Mouse (Mus musculus): Measurements from ENCODE around the gene Cyfip2.

Gene Cyfip2

DNA sequence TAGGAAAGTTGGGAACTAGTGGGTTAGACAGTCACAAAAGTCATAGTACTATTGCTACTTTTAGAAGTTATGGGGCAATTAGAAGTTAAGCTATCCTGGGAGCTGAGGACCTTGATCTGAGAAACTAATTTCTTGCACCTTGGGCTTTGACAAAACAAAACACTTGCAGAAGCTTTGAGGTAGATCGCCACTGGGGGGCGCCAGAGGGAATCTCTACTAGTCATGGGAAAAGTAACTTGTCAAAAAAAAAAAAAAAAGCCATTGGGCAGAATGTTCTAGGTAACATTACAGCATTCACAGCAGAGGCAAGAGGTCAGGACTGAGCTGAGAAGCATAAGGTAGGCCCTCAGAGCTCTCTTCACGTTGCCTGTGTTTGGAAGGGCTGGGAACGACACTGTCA, 75.7 kb downstream of the Cyfip2 start:
- DNase-seq (ENCODE audit: low read depth, low spot score), result peak; percentile 82

DNA sequence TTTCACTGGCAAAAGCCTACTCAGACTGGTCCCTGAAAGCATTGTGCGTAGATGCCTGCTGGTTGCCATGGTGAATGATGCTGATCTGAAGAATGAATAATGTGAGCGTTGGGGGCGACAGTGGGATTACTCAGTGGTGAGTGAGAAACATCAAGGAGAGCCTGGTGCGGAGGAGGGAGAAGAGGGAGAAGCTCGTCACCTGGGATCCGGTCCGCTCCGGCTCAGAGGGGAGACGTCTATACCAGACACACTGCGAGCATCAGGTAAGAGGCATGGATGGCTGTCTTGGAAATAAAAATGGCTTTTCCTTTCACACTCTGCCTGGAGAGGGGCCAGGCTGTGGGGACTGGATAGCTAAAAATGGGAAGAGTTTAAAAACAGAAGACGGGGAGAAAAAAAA, 77.3 kb downstream of the Cyfip2 start, which contains the start of gene Fndc9:
Gene Fndc9, plus strand, starts transcription at position 198 of the 400 bp plus-strand sequence.
- DNase-seq (ENCODE audit: low read depth, low spot score), result no peak

DNA sequence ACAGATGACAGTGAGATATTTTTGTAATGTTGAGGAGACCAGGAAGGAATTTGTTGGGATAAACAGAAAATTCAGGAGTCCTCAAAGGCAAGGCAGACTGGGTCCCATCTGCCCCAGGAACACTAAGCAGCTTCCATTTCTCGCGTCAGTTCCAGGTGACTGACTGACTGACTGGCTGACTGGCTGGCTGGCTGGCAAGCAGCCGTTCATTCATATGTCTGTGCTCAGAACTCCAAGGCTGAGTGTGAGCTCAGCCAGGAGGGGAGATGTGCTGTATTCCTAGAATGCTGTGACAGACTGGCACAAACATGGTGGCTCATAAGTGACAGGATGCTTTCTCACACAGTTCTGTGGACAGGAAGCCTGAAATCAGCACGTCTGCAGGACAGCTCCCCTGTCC, 78.7 kb downstream of the Cyfip2 start:
- no peak for DNase-seq (ENCODE audit: low read depth, low spot score)

DNA sequence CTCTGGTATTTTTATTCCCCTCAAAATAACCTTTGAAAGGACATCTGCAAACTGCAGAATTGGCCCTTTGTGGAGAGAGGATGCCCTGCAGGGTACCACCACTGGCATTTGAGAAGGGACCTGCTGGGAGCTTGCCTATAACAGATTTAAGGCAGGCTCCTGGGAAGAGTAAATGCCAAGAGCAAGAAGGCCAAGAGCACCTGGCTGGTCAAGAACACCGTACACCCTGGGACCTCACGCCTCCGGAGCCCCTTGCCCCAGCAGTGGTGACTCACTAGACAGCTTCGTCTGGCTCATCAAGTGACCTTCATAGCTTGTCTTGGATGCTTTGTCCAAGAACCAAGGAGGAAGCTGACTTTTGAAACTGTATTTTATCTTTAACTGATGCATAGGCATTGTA, 79.9 kb downstream of the Cyfip2 start:
- DNase-seq (ENCODE audit: low read depth, low spot score), result no peak

DNA sequence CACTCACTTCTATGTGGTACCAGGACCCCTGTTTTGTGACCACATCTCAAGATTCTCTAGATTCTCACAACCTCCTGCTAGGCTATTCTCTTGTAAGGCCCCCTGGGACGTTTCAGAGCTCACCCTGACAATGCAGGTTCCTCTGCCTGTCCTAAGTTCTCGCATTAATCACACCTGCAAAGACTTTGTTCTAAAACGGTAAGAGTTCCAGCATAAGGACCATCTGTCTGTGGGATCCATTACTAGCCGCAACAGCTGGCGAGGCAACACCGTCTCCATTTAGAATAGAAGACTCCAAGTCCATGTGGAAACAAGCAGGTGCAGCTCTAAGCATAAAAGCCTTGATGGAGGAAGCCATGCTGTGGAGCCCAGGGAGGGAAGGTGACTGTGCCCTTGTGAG, 82.5 kb downstream of the Cyfip2 start:
- DNase-seq (ENCODE audit: low read depth, low spot score), result peak; percentile 36

DNA sequence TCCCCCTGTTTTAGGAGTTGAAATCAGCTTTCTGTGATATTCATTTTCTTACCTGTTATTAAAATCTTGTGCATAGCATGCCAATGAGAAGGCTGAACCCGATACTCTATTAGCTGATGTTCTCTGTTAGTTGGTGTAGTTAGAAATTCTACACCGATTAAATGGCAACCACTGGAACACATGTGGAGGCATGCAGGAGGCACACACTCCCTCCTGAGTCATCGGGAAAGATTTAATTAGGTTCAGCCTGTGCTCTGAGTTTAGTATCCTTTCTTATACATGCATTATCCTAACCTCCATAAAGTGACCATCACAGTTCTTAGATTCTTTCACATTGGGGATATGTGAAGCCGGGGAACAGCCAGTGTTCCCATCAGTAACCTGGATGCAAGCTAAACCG, 87.3 kb downstream of the Cyfip2 start:
- DNase-seq (ENCODE audit: low read depth, low spot score), result no peak

DNA sequence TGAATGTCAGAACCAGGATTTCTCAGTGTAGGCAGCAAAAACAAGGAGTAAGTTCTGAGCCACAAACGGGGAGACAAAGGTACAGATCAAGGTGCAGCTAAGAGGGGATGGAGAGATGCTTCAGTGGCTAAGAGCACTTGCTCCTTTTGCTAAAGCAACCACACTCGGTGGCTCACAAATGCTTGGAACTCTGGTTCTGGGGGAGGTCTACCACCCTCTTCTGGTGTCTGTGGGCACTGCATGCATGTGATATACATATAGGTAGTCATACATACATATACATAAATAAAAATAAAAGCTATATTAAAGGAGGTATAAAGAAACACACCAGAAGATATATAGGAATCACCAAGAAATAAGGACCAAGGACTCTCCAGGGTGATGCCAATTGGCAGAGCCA, 89.1 kb downstream of the Cyfip2 start:
- peak; percentile 51 for DNase-seq (ENCODE audit: low read depth, low spot score)

DNA sequence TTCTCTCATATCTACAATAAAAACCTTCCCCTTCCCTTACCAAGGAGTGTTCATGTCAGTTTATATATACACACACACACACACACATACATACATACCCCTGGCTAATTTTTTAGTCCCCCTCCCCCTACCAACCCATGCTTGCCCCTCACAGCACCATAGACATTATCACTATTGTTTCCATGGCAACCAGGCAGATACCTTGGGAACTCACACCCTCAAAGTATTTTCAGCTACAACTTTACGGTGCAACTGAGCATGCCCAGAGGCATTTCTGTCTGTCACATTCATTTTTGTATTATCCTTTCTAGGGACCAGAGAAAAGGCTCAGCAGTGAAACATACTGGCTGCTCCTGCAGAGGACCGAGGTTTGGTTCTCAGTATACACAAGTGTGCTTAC, 92.4 kb downstream of the Cyfip2 start:
- no peak for DNase-seq (ENCODE audit: low read depth, low spot score)

DNA sequence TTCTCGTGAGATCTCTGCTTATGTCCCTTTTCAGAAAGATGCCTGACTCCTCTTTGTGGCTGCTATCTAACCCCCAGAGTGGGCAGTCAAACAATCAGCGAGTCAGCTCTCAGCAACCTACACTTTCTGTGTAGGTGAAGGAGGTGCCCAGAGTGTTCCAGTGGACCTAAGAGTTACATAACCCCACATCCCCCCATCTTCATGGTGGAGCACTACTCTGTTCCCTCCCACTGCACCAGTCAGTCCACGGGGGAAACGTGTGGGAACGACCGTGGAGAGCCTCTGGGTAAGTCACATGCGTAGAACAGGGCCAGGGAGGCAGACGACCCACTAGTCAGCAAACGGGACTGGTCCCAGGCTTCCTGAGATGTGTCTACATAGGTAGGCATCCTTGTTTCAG, 93.3 kb downstream of the Cyfip2 start:
- no peak for DNase-seq (ENCODE audit: low read depth, low spot score)

DNA sequence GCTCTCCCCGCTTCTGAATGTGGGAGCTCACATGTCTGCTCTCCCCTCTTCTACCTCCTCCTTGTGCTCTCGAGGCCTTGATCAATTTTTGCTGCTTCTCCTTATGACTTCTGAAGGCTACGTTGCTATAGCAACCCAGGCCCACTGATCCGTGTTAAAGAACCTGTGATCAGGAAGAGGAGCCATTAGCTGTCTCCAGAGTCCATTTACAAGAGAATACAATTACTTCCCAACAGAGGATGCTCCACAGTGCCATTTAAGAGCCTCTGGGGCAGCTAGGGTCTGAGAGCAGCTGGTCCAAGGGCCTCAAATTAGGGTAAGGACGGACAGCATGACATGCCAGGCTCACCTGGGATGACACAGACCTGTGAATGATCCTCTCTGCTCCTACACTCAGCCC, 94.1 kb downstream of the Cyfip2 start:
- peak; percentile 69 for DNase-seq (ENCODE audit: low read depth, low spot score)

DNA sequence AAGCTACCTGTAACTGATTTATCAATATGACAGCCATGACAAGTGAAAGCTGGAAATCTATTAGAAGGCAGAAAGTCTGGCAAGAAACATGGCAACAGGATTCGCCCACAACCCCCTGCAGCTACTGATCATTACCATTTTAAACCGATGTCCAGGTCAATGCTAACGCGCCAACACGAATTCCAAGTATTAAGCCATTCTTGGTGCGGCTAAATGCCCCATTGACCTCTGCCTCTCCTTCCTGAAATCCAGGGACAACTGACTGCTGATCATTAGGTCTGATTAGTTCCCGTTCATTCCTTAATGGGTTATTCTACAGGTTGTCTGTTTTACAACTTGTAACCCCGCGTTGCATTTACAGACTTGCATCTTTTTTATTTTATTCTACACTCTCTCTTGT, 95.0 kb downstream of the Cyfip2 start:
- peak; percentile 68 for DNase-seq (ENCODE audit: low read depth, low spot score)

DNA sequence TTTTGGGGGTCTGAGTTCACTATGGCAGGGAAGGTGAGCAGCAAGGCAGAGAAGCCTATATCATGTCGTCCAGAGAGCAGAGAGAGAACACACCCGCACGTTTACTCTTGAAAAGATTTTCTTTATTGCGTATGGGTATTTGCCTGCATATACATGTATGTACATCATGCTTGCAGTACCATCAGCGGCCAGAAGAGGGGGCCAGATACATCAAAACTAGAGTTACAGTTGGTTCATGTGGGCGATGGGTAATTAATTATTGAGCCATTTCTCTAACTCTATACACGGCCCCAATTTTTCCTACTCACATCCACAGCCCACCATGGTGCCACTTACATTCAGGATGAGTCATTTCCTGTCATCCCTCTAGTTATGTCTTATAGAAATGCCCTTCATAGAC, 96.0 kb downstream of the Cyfip2 start:
- DNase-seq (ENCODE audit: low read depth, low spot score), result peak; percentile 81

DNA sequence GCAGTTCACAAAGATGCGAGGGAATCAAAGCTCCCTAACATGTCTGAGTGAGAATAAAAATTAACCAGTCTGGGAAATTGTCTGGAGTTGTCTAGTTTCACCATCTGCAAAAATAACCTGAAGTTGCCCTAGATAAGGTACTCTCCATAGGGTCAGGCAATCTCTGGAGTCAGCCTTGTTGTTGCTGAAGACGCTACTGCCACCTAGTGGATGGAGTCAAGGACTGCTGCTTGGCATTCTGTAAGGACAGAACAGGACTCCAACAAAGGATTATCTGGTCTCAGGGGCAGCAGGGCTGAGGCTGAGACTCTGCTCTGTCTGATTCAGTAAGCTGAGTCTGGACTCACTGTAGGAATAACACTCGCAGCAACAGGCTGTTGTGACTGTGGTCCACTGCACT, 97.3 kb downstream of the Cyfip2 start:
- peak; percentile 92 for DNase-seq (ENCODE audit: low read depth, low spot score)

DNA sequence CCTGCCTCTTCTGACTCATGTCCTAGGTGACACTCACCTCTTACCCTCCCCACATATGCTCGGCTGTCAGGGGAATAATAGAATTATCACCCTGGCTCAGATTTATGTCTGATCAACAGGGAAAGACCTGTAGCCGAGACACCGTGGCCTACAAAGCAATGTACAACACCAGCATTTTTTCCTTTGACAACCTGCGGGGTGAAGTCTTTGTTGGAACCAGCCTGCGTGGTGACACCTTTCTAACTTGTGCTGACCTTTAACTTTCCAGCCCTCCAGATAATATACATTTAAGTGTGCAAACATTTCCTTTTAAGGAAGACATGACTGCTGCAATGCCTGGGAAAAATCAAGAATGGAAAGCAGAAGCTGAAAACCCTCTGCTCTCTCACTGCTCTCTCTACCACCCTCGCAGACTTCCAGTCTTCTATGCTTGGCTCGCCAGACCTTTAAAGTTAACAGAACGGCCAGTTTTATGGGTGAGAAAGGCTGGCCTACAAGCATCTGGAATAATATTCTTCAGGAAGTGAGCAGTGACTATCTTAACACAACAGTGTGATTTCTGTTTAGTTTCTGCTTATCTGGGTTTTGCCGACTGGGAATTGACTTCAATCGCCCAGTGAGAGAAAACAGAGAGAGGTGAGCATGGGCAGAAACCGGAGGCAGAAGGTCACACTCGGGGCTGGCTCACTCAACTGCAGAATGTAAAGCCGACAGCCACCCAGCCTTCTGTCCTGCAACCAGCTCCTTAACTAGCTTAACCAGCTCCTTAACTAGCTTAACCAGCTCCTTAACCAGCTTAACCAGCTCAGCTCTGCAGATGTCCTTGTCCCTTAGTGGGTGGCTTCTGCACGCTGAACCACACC, 98.1 kb downstream of the Cyfip2 start:
- DNase-seq (ENCODE audit: low read depth, low spot score), result no peak

DNA sequence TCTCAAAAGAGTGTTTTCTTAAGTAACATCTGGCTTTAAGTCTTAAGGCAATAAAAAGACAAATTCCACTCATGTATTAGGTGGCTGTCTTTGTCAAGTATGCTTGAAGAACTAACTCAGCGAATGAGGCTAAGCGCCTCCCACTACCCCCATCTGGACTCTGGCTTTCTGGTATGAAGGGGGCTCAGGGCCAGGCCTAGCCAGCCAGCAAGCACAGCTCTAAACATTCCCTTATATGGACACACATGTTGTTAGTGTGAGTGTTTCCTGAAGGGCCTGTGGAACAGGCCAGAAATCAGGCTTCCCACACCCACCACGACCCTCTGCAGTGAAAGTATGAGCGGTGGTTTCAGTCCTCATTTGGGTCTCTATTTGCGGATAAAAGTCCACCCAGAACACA, 98.8 kb downstream of the Cyfip2 start:
- no peak for DNase-seq (ENCODE audit: low read depth, low spot score)

DNA sequence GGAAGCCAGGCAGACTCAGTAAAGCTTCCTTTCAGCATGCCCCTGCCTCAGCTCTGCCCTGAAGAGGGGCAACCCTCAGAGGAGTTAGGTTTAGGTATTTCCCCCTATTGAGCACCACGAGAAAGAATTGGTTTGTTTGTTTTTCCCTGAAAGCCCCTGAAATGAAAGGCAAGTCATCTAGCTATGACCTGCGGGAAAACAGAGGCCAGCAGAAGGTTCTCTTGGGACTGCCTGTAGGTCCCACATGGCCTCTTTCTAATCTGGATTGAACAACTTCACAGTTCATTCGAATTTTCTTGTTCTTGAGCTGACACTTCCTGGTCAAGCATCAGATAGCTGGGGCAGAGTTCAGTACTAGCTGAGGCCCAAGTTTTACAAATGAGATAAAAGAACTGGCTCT, 100.8 kb downstream of the Cyfip2 start:
- no peak for DNase-seq (ENCODE audit: low read depth, low spot score)

DNA sequence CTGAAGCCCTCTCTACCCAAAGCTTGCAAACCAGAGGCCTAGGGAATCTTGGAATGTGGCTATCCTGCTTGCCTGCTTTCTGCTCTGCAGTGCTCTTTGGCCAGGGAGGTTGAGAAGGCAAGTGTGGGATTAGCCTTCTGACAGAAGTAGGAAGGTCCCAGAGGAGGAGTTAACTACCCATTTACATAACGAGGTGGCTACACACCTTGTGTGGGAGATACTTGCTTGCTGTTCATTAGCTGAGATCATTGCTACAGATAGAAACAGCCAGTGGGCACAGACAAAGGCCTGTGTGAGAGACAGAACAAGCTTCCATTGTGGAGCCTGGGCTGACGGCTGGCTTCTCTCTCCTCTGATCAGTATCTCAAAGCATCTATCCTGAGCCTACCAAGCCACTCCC, 102.8 kb downstream of the Cyfip2 start:
- no peak for DNase-seq (ENCODE audit: low read depth, low spot score)

DNA sequence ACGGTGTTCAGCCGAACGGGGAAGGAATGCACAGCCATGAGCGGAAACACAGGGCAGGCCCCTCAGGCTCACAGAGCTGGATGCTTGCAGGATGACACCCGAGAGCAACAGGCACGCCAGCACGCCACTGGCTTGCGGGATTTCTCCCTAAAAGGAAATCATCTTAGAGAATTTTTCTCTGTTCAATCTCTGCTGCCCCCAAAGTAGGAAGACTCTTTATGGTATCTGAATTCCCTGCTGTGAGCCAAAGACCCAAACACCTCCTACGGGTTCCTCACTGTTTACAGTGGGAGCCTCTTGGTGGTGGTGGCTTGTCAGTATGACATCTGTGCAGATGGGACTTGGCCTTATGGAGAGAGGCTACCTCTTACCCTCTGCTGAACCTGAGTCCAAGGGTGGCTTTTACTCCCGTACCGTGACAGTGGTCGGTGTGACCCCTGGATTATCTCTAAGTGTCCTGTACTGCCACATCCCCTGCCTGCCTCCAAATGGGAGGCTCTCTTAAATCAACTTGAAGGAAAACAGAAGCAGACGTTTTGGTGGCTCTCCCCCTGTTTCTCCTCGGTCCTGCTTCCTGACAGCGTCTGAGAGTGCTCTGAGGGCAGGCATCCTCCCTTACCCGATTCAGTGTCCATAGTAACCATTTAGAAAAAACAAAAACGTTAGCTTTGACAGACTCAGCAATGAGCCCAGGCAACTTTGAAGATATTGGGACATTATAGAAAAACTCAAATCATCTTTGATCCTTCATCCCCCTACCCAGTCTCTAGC, 106.8 kb downstream of the Cyfip2 start:
- no peak for DNase-seq (ENCODE audit: low read depth, low spot score)

DNA sequence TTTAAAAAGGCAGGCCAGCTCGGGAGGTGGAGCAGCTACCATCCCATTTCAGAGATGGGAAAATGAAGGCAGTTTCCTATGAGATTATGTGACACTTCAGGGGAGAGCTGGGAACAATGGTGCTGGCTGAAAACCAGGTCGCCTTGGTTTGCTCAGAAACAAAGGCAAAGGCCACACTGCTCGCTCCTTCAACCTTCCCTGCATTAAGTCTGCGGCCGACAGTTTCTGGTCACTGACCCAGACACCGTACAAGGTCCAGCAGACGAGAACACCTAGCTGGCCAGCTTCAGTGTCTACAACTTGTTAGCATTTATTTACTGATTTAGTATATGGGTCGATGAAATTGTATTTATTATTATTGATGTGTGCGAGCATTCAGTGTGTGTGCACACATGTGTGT, 107.8 kb downstream of the Cyfip2 start:
- no peak for DNase-seq (ENCODE audit: low read depth, low spot score)

DNA sequence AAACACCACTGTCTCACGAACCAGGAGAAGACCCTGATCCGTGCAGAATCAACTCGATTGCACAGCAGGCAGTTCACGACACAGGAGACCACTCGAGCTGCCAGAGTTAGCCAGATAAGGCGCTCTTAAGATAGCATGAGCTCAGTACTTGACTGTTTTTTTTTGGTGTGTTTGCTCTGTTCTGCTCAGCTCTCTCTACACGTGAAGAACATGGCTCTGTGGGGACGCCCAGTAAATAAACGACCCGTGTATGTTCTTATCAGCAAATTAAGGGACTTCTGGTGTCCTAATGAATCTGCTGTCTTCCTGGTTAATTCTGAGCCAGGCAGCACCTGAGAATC, 110.1 kb downstream of the Cyfip2 start:
- no peak for DNase-seq (ENCODE audit: low read depth, low spot score)

DNA sequence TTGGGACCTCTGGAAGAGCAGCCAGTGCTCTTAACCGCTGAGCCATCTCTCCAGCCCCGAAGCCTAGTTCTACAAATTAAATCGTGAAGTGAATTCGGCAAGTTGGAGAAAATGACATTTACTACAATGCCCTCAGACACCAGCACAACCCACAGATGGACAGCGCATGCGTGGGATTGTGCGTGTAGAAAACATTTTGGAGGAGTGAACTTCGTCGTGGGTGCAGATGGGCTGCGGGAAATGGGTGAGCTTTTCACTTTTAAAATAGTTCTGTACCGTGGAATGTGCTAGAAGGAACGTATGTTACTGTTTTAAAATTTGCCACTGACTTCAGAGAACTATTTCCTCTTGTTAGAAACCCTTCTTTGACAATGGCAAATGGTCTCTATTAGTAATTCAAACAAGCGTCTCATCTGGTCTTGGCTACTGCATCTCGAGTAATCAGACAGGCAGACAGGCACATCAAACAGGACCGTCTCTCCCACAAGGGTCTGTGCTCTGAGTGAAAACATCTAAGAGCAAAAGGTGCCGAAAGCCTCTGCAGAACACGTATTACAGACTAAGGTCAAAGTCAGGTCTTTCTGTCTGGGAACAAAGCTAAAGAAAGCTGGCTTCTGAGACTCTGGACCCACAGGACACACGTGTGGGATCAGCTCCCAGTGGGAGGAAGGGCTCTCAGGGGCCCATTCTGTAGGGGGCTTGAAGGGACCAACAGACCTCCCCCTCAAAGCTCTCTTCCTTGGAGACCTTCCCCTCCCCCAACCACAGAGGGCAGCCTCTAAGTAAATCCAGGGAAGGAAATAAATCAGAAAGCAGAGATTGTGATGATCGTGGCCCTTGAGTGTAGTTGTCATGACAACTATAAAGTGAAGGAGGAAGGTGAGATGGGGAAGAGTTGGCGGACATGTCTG, 110.8 kb downstream of the Cyfip2 start:
- no peak for DNase-seq (ENCODE audit: low read depth, low spot score)

DNA sequence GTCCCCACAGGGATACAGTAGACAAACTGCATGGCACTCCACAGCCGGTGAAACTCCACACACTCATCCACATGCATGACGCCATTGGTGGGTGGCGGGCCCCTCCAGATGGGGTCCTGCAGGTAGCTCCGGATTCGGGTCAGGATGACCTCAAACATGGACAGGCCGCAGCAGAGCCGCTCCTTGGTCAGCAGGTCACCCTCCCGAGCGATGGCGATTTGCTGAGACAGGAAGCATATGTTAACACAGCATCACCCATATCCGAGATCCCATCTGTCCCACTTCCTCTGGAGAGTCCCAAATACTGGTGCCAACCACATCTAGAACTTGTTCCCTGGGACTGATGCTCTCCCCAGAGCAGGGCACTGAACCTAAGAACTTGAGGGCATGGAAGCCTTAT, 112.0 kb downstream of the Cyfip2 start:
- no peak for DNase-seq (ENCODE audit: low read depth, low spot score)
